Mouse (Mus musculus): ENCODE results near the gene Hspa12b. TPM values are rescaled to one million over a fixed set of nuclear protein-coding genes. Genes with fewer than 3 reads are reported as not detected.

Hspa12b gene
- polyA plus RNA-seq, 1 experiment: 2.6 TPM

DNA sequence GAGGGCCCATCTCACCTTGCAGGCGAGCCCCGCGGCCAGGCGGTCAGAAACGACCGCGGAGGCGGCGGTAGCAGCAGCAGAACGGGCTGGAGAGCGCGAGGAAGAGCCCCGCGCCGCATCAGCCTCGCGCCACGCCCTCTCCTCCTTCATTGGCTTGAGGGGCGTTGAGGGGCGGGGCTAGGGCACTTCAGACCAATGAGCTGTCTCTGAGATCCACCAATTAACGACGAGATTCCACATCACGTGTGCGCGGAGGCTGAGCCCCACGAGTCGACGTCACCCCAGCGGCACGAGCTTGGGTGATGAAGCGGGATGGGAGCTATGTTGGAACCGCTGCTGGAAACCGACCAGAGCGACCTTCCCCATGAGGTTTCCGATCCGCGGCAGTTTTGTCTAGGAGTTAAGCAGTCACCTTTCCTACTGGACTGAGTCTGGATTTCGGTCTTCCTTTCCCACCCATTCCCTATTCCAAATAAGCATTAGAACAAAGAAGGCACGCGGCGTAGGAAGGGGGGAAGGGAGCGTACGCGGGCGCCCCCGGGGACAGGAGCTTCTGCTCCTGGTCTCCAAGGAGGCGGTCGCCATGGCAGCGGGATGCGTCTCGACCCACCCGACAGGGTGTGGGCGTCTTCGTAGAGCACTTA lies 33.0 kb downstream of the Hspa12b start, which contains the start of gene 1700037H04Rik:
Gene 1700037H04Rik (minus strand): TSS at position 144 of the 644 bp plus-strand sequence.
- peak within 1 kb of the TSS; percentile 77 for H3K4me3 ChIP-seq (replicated peaks; ENCODE audit: control insufficient read depth, low read depth, low read length)
- TF ChIP-seq CTCF (IDR thresholded peaks at IDR 0.05; ENCODE audit: control insufficient read depth, insufficient read depth, low read length) (no peak), POLR2A (IDR thresholded peaks at IDR 0.05; ENCODE audit: borderline replicate concordance, control insufficient read depth, low read depth, low read length) (peak; percentile 88)
- under 1% methylated on average over 54 of the region's 54 CpGs for WGBS
- H3K27ac ChIP-seq (ENCODE audit: control insufficient read depth, insufficient read depth, low read depth, low read length, poor library complexity): peak within 1 kb of the TSS; percentile 78
- peaks cover 4% of the 10 kb centered on the region; the same call in 1 of the 2 replicates for H3K4me1 ChIP-seq (ENCODE audit: control insufficient read depth, insufficient read depth, low read length)

DNA sequence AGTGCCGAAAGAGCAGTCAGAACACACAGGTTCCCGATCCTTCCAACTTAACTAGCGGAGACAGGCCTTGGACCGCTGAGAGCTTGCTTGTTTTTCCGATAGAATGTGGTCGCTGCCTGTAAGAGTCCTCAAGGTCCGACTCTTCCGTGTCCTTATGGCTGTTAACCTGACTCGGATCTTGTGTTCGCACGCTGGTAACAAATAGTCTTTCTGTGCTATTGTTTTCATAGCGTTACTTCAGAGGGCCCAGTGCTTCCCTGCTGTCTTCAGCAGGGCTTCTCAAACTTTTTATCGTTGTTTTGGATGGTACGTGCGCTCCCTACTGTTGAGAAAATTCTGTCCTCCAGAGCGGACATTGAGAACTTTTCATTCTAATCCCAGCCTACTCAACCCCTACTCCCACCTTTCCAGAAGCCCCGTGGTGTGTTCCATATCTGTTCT lies 33.6 kb downstream of the Hspa12b start:
- H3K4me3 ChIP-seq (replicated peaks; ENCODE audit: control insufficient read depth, low read depth, low read length): peak overlapping the region; percentile 73
- TF ChIP-seq CTCF (IDR thresholded peaks at IDR 0.05; ENCODE audit: control insufficient read depth, insufficient read depth, low read length) (no peak), POLR2A (IDR thresholded peaks at IDR 0.05; ENCODE audit: borderline replicate concordance, control insufficient read depth, low read depth, low read length) (no peak)
- H3K4me1 ChIP-seq (ENCODE audit: control insufficient read depth, insufficient read depth, low read length): peaks cover 4% of the 10 kb centered on the region; the same call in 1 of the 2 replicates
- 1% methylated on average over 17 of the region's 17 CpGs for WGBS
- peak overlapping the region; percentile 46; the same call in 1 of the 2 replicates for H3K27ac ChIP-seq (ENCODE audit: control insufficient read depth, insufficient read depth, low read depth, low read length, poor library complexity)

DNA sequence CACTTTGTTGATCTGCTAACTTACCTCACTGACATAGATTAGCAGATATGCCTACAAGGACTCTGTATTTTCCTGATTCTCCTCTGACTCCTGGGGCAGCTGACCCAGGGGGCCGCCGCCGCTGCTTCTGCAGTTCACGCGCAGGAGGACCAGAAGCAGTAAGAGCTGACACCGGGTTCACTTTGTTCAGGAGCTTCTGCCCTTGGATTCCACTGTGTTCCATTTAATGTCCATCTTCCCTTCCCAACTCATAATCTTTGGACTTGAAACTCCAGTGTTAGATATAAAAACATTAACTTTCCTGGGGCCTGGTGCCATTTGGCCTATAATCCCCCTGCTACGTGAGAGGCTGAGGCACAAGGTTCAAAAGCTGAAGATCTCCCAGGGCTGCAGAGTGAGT lies 36.8 kb downstream of the Hspa12b start:
- no peak overlapping the region for H3K4me3 ChIP-seq (replicated peaks; ENCODE audit: control insufficient read depth, low read depth, low read length)
- 93% methylated on average over 7 of the region's 7 CpGs for WGBS
- no peaks in the 10 kb centered on the region; the same call in 1 of the 2 replicates for H3K4me1 ChIP-seq (ENCODE audit: control insufficient read depth, insufficient read depth, low read length)
- TF ChIP-seq CTCF (IDR thresholded peaks at IDR 0.05; ENCODE audit: control insufficient read depth, insufficient read depth, low read length) (no peak), POLR2A (IDR thresholded peaks at IDR 0.05; ENCODE audit: borderline replicate concordance, control insufficient read depth, low read depth, low read length) (no peak)
- H3K27ac ChIP-seq (ENCODE audit: control insufficient read depth, insufficient read depth, low read depth, low read length, poor library complexity): no peak overlapping the region

DNA sequence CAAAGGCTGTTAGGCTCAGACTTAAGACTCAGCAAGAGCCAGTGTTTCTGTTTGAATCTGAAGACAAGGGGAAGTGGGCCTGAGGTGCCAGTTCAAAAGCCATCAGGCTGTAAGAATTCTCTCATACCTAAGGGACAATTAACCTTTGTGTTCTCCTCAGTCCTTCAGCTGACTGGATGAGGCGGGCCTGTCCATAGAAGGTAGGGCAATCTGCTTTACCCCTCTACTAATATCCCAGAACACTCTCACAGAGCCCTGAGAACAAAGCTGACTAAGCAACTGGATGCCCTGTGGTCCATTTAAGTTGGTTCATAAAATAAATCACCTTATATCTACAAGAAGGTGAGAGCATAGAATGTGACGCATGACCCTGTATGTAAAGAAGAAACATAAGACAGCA lies 39.1 kb downstream of the Hspa12b start:
- 90% methylated on average over 2 of the region's 2 CpGs for WGBS
- no peak overlapping the region for H3K4me3 ChIP-seq (replicated peaks; ENCODE audit: control insufficient read depth, low read depth, low read length)
- no peaks in the 10 kb centered on the region; the same call in 1 of the 2 replicates for H3K4me1 ChIP-seq (ENCODE audit: control insufficient read depth, insufficient read depth, low read length)
- H3K27ac ChIP-seq (ENCODE audit: control insufficient read depth, insufficient read depth, low read depth, low read length, poor library complexity): no peak overlapping the region
- TF ChIP-seq POLR2A (IDR thresholded peaks at IDR 0.05; ENCODE audit: borderline replicate concordance, control insufficient read depth, low read depth, low read length) (no peak), CTCF (IDR thresholded peaks at IDR 0.05; ENCODE audit: control insufficient read depth, insufficient read depth, low read length) (no peak)

DNA sequence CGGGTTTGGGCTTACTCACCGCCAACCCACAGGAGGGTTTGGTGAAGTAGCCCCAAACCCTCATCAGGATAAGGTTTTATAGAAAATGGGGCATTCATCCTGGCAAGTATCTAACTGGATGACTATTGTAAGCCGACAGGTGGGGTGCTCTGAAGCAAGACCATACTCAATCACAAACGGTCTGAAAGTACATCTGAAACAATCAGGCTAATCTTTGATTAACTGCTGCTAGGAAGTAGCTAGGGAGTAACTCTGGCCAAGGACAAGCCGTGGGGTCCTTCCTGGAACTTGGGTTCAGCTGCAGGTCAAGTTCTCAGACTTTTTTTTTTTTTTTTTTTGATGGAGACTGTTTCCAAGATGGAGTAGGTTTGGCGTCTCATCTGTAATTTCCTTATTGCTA lies 40.9 kb downstream of the Hspa12b start:
- no peak for TF ChIP-seq POLR2A (IDR thresholded peaks at IDR 0.05; ENCODE audit: borderline replicate concordance, control insufficient read depth, low read depth, low read length)
- no peak for TF ChIP-seq CTCF (IDR thresholded peaks at IDR 0.05; ENCODE audit: control insufficient read depth, insufficient read depth, low read length)
- H3K27ac ChIP-seq (ENCODE audit: control insufficient read depth, insufficient read depth, low read depth, low read length, poor library complexity): no peak overlapping the region
- 76% methylated on average over 6 of the region's 6 CpGs for WGBS
- H3K4me3 ChIP-seq (replicated peaks; ENCODE audit: control insufficient read depth, low read depth, low read length): no peak overlapping the region
- no peaks in the 10 kb centered on the region; the same call in 1 of the 2 replicates for H3K4me1 ChIP-seq (ENCODE audit: control insufficient read depth, insufficient read depth, low read length)

DNA sequence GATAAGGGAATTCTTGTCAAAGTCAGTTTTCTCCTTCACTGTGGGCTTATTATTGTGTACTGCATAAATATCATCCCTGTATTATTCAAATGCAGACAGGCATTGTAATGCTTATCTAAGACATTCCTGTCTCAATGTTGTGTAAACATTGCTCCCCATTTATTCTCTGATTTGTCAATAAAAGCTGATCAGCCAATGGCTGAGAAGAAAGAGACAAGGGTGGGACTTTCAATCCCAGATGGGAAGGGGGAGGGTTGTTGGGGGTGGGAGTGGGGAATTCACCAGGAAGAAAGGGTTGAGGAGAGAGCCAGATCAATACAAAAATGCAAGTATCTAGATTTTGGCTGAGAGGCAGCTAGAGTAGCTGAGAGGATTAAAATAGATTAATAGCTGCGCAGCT lies 41.8 kb downstream of the Hspa12b start:
- H3K4me3 ChIP-seq (replicated peaks; ENCODE audit: control insufficient read depth, low read depth, low read length): no peak overlapping the region
- 92% methylated on average over 1 of the region's 1 CpGs for WGBS

DNA sequence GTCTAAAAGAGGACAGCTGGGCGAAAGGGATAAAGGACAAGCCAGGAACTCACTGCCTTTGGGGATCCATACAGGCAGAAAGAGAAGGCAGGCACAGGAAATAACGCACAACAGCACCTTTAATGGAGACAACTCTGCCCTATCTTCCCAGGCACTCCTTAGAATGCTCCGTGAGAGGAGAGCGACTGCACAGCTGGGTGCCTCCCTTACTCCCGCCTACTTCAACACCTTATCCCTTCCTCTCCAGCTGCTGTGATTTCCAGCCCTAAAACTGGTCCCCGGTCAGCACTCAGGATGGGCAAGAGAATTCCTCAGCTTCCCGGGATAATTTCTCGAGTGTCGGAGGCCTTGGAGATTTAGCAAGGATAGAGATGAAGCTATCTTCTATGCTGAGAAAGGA lies 43.9 kb downstream of the Hspa12b start:
- no peak overlapping the region for H3K4me3 ChIP-seq (replicated peaks; ENCODE audit: control insufficient read depth, low read depth, low read length)
- 39% methylated on average over 9 of the region's 9 CpGs for WGBS
- no peak for TF ChIP-seq POLR2A (IDR thresholded peaks at IDR 0.05; ENCODE audit: borderline replicate concordance, control insufficient read depth, low read depth, low read length)
- no peak for TF ChIP-seq CTCF (IDR thresholded peaks at IDR 0.05; ENCODE audit: control insufficient read depth, insufficient read depth, low read length)
- H3K27ac ChIP-seq (ENCODE audit: control insufficient read depth, insufficient read depth, low read depth, low read length, poor library complexity): no peak overlapping the region
- no peaks in the 10 kb centered on the region; the same call in 1 of the 2 replicates for H3K4me1 ChIP-seq (ENCODE audit: control insufficient read depth, insufficient read depth, low read length)

More for the DNA sequence above, 41.8 kb downstream of the Hspa12b start:
- TF ChIP-seq CTCF (IDR thresholded peaks at IDR 0.05; ENCODE audit: control insufficient read depth, insufficient read depth, low read length) (no peak), POLR2A (IDR thresholded peaks at IDR 0.05; ENCODE audit: borderline replicate concordance, control insufficient read depth, low read depth, low read length) (no peak)
- H3K27ac ChIP-seq (ENCODE audit: control insufficient read depth, insufficient read depth, low read depth, low read length, poor library complexity): no peak overlapping the region
- no peaks in the 10 kb centered on the region; the same call in 1 of the 2 replicates for H3K4me1 ChIP-seq (ENCODE audit: control insufficient read depth, insufficient read depth, low read length)

DNA sequence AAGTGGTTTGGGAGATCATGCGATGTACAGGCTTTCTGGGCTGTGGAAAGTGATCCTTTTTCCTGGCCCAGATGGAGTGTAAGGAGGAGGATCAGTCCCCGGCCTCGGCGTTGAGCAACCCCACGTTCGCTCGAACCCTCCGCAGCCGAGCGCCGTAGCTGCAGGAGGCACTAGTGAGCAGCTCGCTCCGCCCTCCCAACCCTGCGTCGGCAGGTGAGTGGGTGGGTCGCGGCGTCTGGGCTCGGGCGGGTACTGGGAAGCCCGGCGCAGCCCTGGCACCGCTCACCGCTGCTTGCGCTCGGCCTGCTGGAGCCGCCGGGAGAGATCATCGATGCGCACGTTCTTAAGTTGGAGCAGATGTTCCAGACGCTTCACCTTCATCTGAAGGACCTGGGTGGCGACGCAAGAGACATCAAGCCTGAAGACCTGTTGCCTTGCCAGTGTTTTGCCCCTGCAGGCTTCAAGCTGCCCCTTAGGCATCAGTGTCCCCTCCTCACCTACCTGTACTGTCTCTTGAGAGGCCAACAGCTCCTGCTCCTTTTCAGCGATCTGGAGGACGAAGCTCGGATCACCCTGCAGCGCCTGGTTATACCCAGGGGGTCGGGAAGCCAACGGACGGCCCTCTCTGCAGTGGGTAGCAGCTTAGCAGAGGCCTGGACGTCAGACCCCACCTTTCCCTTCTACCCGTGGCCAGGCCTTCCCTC lies 44.5 kb downstream of the Hspa12b start:
- H3K27ac ChIP-seq (ENCODE audit: control insufficient read depth, insufficient read depth, low read depth, low read length, poor library complexity): no peak overlapping the region; the same call in 1 of the 2 replicates
- no peak for TF ChIP-seq CTCF (IDR thresholded peaks at IDR 0.05; ENCODE audit: control insufficient read depth, insufficient read depth, low read length)
- TF ChIP-seq POLR2A (IDR thresholded peaks at IDR 0.05; ENCODE audit: borderline replicate concordance, control insufficient read depth, low read depth, low read length): no peak
- H3K4me3 ChIP-seq (replicated peaks; ENCODE audit: control insufficient read depth, low read depth, low read length): no peak overlapping the region
- WGBS: 7% methylated on average over 43 of the region's 43 CpGs
- H3K4me1 ChIP-seq (ENCODE audit: control insufficient read depth, insufficient read depth, low read length): no peaks in the 10 kb centered on the region; the same call in 1 of the 2 replicates

Measured in bone marrow, adult 2 months (tissue).